Mouse (Mus musculus): Measurements from ENCODE around the gene Dennd1b.

DNA sequence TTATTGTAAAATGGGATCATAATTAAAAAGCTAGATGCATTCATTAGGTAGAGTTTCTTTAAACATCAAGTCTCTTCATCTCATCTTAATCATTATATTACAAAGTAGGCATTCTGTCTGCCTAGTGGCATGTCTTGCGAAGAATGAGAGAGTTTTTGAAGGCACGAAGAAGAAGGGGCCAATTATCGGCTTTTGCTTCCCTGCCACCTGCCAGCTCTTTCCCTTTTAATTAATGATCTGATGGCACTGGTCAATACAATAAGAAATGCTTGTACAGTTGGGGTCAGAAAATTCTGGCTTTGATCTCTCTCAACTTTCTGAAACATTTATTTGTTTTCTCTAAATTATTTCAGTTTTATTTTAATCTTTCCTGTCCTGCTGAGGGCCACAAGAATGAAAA, 127.5 kb downstream of the Dennd1b start:
- TF ChIP-seq POLR2A (IDR thresholded peaks at IDR 0.05; ENCODE audit: insufficient read depth, low read length) (no peak), CTCF (IDR thresholded peaks at IDR 0.05; ENCODE audit: low read depth, low read length) (no peak), EP300 (IDR thresholded peaks at IDR 0.05; ENCODE audit: insufficient read depth, low read depth, low read length) (no peak)
